Mouse (Mus musculus) heart, embryonic 14.5 days (tissue): ENCODE measurements at regions not wholly inside any gene's neighbourhood (a gene's known extent, or its start where the extent isn't known, plus 50 kb on each side); places are given as distances from the start of the nearest gene placed in this dataset.

ENCODE experiments used
- ATAC-seq: fragments of 200-750 bp; cut with Nextera tagmentation; 2 replicates; pipeline ENCODE4 v1.8.0; 2017; ENCODE audit warnings: low read depth, moderate TSS enrichment; ENCODE audit not compliant: insufficient number of reproducible peaks, insufficient read depth, low FRiP score
- H3K27ac ChIP-seq, 2 experiments: fragments of 200-500 bp in 1 of 2; fragments of 300-500 bp in 1 of 2; sonication (generic) in 1 of 2; replicated peaks in 1 of 2; 2 replicates each; pipeline ENCODE4 v1.5.1; 2012 to 2014; ENCODE audit warnings: low read depth in 2 of 2, low read length in 2 of 2, control low read depth in 1 of 2, mild to moderate bottlenecking in 1 of 2, mixed read lengths in 1 of 2; ENCODE audit not compliant: control insufficient read depth in 1 of 2, insufficient read depth in 1 of 2
- H3K27me3 ChIP-seq: fragments of 300-500 bp; sonication (generic); 2 replicates; pipeline ENCODE4 v1.6.1; 2014; ENCODE audit warnings: mild to moderate bottlenecking, low read length, control low read depth; ENCODE audit not compliant: control insufficient read depth, insufficient read depth
- H3K36me3 ChIP-seq: fragments of 300-500 bp; sonication (generic); 2 replicates; pipeline ENCODE4 v1.6.1; 2014; ENCODE audit warnings: mild to moderate bottlenecking, control low read depth, low read length, mixed read lengths; ENCODE audit not compliant: control insufficient read depth, insufficient read depth
- H3K4me1 ChIP-seq, 2 experiments: fragments of 200-500 bp in 1 of 2; fragments of 300-500 bp in 1 of 2; sonication (generic) in 1 of 2; 2 replicates each; pipeline ENCODE4 v1.6.1; 2012 to 2014; ENCODE audit warnings: low read length in 2 of 2, control low read depth in 1 of 2, mixed read lengths in 1 of 2; ENCODE audit not compliant: control insufficient read depth in 2 of 2, insufficient read depth in 2 of 2
- H3K4me2 ChIP-seq: fragments of 300-500 bp; sonication (generic); 2 replicates; pipeline ENCODE4 v1.6.1; 2014; ENCODE audit warnings: mild to moderate bottlenecking, low read length
- H3K4me3 ChIP-seq, 2 experiments: fragments of 200-500 bp in 1 of 2; fragments of 300-500 bp in 1 of 2; sonication (generic) in 1 of 2; 2 replicates each; pipeline ENCODE4 v1.5.1; 2012 to 2014; ENCODE audit warnings: low read length in 2 of 2, mild to moderate bottlenecking in 2 of 2, control low read depth in 1 of 2, low read depth in 1 of 2, moderate library complexity in 1 of 2; ENCODE audit not compliant: control insufficient read depth in 1 of 2, insufficient read depth in 1 of 2
- H3K9ac ChIP-seq: fragments of 300-500 bp; sonication (generic); 2 replicates; pipeline ENCODE4 v1.6.1; 2014; ENCODE audit warnings: mild to moderate bottlenecking, low read length
- H3K9me3 ChIP-seq: fragments of 300-500 bp; sonication (generic); 2 replicates; pipeline ENCODE4 v1.6.1; 2016; ENCODE audit warnings: low read length, control low read depth; ENCODE audit not compliant: control insufficient read depth
- WGBS: fragments of 180-500 bp; shearing (Covaris S2); extraction: QIAGEN DNeasy Blood & Tissue Kit; methylation state at CpG from one replicate; pipeline ENCODE4 v1.1.7; 2014; 5-methylcytosine and 5-hydroxymethylcytosine counted together

DNA sequence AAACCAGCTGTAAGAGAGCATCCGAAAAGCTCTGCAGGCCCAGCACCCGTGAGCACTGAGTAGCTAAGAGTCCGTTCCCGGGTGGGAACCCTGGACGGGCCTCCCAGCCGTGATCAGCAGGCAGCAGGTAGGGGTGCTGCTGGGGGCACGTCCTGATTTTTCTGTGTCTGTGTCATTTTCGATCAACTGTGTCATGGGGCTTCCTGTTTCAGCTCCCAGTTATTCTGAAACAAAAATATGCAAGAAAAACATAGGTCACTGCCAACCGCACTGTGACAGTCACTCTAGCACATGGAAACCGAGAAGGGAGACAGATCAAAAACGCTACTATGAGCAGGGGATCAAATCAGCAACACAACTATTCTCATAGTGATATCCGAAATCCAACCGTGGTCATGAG, 218.8 kb upstream of the Spdye4c start:
- H3K9me3 ChIP-seq: peaks cover 5% of the 10 kb centered on the region; the same call in 1 of the 2 replicates
- no peak overlapping the region for H3K4me2 ChIP-seq
- no peak overlapping the region for H3K4me3 ChIP-seq
- H3K4me1 ChIP-seq: peaks cover 13 to 19% of the 10 kb centered on the region in 2 experiments
- H3K36me3 ChIP-seq: no peaks in the 10 kb centered on the region
- 85% methylated on average over 13 of the region's 13 CpGs for WGBS
- H3K9ac ChIP-seq: no peak overlapping the region
- no peak for ATAC-seq
- no peaks in the 10 kb centered on the region for H3K27me3 ChIP-seq
- H3K27ac ChIP-seq: no peak overlapping the region

DNA sequence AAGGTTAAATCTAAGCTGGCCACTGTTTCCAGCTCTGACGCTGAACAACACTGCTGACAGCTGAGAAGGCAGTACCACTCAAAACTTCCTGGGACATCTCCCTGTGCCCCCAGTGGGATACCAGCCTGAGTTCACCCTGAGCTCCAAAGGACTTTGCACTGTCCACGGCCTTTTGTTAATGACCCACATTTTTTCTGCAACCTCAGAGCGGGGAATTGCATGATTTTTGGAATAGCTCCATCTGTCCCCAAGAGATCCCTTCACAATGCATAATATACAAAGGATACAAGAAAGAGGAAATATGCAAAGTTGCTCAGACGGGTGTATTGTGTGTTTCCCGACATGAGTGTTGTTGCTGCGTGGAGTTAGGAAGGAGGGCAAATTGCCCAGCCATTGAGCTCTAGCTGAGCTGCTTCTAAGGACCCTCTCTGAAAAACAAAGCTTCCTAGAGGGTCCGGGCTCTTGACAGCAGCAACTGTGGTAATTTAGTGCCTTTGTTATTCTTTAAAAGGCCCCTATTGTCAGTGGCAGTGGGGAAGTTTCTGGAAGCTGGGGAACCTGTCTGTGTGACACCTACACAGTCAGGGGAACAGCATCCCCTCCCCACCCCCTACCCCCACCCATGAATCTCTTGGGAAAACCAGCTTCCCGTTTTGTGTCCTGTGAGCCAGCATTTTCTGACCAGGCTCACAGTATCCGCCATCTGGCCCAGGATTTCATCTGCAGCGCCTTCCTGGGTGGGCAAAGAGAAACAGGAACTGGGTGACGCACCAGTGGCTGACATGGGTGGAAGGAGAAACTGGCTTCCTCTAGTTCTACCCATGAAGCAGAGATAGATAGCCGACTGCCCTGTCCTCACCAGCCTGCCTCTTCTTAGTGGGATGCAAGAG, 217.4 kb upstream of the Spdye4c start:
- H3K4me2 ChIP-seq: no peak overlapping the region
- no peaks in the 10 kb centered on the region for H3K36me3 ChIP-seq
- no peak overlapping the region; a peak in 1 of 4 replicates for H3K27ac ChIP-seq
- H3K9ac ChIP-seq: no peak overlapping the region
- no peaks in the 10 kb centered on the region for H3K27me3 ChIP-seq
- H3K4me1 ChIP-seq: peaks cover 11 to 19% of the 10 kb centered on the region in 2 experiments
- 50% methylated on average over 12 of the region's 12 CpGs for WGBS
- no peak for ATAC-seq
- H3K9me3 ChIP-seq: peaks cover 4% of the 10 kb centered on the region; the same call in 1 of the 2 replicates
- no peak overlapping the region for H3K4me3 ChIP-seq

DNA sequence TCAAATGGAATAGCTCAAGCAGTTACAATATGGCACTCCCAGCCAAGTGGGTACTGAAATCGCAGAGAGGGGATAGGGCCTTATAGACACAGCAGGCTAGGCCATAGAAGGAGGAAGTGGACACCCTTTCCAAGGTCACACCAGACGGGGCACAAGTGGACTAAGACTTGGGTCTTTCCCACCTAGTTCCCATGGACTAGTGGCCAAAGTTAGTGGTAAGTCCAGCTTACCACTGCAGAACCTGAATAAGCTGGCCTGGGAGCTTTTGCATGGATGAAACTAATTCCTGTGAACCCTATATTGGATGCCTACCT, 216.8 kb upstream of the Spdye4c start:
- no peaks in the 10 kb centered on the region for H3K36me3 ChIP-seq
- H3K4me1 ChIP-seq: peaks cover 11 to 19% of the 10 kb centered on the region in 2 experiments
- H3K4me2 ChIP-seq: no peak overlapping the region
- no peaks in the 10 kb centered on the region for H3K27me3 ChIP-seq
- H3K9me3 ChIP-seq: no peaks in the 10 kb centered on the region
- H3K4me3 ChIP-seq: no peak overlapping the region
- H3K9ac ChIP-seq: no peak overlapping the region
- WGBS: 86% methylated on average over 2 of the region's 2 CpGs
- ATAC-seq: no peak
- H3K27ac ChIP-seq: no peak overlapping the region

DNA sequence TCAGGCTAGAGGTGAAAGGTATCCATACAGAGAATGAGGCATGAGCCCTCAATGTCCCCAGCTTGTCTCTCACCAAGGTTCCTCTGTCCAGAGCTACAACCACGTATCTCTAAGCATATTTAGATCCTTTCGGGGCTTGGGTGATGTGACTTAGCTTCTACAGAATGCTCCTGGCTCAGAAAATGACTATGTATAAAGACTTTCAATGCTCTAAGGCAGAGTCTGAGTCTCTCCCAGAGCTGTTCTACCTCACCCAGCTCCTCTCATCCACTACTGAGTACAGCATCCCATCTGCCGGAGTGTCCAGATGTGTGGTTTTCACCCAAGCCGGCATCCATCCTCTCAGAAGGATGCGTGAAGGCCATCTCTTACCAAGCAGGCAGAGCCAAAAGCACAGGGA, 216.1 kb upstream of the Spdye4c start:
- H3K27me3 ChIP-seq: no peaks in the 10 kb centered on the region
- no peak overlapping the region for H3K4me3 ChIP-seq
- H3K36me3 ChIP-seq: no peaks in the 10 kb centered on the region
- no peaks in the 10 kb centered on the region for H3K9me3 ChIP-seq
- no peak for ATAC-seq
- H3K27ac ChIP-seq: no peak overlapping the region
- no peak overlapping the region for H3K4me2 ChIP-seq
- no peak overlapping the region for H3K9ac ChIP-seq
- peaks cover 13 to 23% of the 10 kb centered on the region in 2 experiments for H3K4me1 ChIP-seq
- WGBS: 93% methylated on average over 5 of the region's 5 CpGs

DNA sequence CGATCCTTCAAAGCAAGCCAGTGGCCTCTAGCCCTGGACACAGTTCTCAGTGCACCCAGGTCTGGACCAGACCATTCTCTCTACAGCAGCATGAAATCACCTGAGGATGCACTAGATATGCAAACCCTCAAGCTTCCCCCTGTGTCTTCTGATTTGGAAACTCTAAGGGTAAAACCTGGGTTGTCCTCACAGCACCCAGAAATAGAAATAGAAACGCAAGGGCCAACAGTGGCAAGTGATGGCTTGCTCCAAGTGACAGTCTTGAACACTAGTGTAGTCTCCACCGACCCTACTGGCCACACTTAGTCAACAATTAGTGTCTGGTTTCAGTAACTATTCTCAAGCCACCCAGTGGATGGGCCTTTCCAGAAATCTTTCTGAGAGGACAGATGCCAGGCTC, 215.2 kb upstream of the Spdye4c start:
- H3K4me3 ChIP-seq: no peak overlapping the region
- no peak for ATAC-seq
- H3K27ac ChIP-seq: no peak overlapping the region
- no peak overlapping the region for H3K9ac ChIP-seq
- peaks cover 17 to 25% of the 10 kb centered on the region in 2 experiments for H3K4me1 ChIP-seq
- no peak overlapping the region for H3K4me2 ChIP-seq
- WGBS: 78% methylated on average over 3 of the region's 3 CpGs
- no peaks in the 10 kb centered on the region for H3K9me3 ChIP-seq
- no peaks in the 10 kb centered on the region for H3K27me3 ChIP-seq
- no peaks in the 10 kb centered on the region for H3K36me3 ChIP-seq

DNA sequence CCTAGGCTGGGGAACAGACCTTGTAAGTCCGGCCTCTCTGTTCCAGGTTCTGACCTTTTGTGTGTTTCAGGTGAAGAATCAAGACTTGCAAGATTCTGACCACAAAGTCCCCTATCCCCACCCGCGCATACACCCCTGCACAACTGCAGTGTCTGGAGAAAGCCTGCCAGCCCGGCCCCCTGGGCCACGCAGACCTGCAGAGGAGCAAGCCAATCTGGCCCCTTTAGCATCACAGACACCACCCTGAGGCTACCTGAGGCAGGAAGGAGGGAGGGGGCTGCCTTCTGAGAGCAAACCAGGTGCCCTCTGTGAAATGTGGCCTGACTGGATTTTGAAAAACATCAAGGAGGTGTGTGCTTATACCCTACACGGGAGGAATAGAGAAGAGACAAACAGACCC, 213.8 kb upstream of the Spdye4c start:
- no peak overlapping the region for H3K27ac ChIP-seq
- no peaks in the 10 kb centered on the region for H3K36me3 ChIP-seq
- peaks cover 17 to 24% of the 10 kb centered on the region in 2 experiments for H3K4me1 ChIP-seq
- H3K9me3 ChIP-seq: no peaks in the 10 kb centered on the region
- H3K9ac ChIP-seq: no peak overlapping the region
- no peaks in the 10 kb centered on the region for H3K27me3 ChIP-seq
- no peak overlapping the region for H3K4me2 ChIP-seq
- WGBS: 83% methylated on average over 6 of the region's 6 CpGs
- no peak for ATAC-seq
- H3K4me3 ChIP-seq: no peak overlapping the region

GRCm38 (mm10) chr2:128377680-128378079, 213.3 kb upstream of the Spdye4c start:
- Histone ChIP-seq H3K9ac (no peak overlapping the region), H3K4me2 (no peak overlapping the region), H3K4me3 (no peak overlapping the region), H3K27me3 (no peaks in the 10 kb centered on the region), H3K4me1 (peaks cover 16 to 24% of the 10 kb centered on the region in 2 experiments), H3K27ac (no peak overlapping the region), H3K9me3 (no peaks in the 10 kb centered on the region), H3K36me3 (no peaks in the 10 kb centered on the region)
- 81% methylated on average over 10 of the region's 10 CpGs for WGBS
- ATAC-seq: no peak

DNA sequence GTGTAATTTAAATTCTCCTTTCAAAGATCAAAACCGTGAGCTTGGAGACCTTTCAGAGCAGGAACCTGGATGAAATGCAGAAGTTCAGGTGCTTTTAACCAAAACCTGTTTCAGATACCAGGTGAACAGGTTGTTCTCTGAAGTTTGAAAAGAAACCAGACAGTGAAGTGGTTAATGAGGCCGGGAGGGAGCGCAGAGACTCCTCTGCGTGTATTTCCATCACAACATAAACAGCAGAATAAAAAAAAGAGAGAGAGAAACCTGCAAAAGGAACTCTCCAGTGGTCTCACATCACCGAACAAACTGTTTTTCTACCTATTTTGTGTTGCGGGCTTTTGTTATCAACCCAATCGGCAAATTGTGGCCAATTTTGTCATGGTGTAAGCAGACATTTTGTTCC, 212.6 kb upstream of the Spdye4c start:
- Histone ChIP-seq H3K27me3 (no peaks in the 10 kb centered on the region), H3K4me2 (no peak overlapping the region), H3K27ac (no peak overlapping the region), H3K9me3 (no peaks in the 10 kb centered on the region), H3K4me1 (peaks cover 11 to 17% of the 10 kb centered on the region in 2 experiments; a peak in 3 of 4 replicates), H3K9ac (no peak overlapping the region), H3K4me3 (no peak overlapping the region), H3K36me3 (no peaks in the 10 kb centered on the region)
- WGBS: 82% methylated on average over 7 of the region's 7 CpGs
- no peak for ATAC-seq
